Mouse (Mus musculus) liver, embryonic 18 days (tissue): ENCODE measurements around the gene Klk5. TPM values are rescaled to one million over a fixed set of nuclear protein-coding genes. Genes with fewer than 3 reads are reported as not detected.

ENCODE experiments used
- polyA plus RNA-seq: library from polyadenylated mRNA; depleted of rRNA; stranded (reverse); fragments of >200 nt; gene quantifications from 2 replicates; pipeline ENCODE4 v1.2.3, GENCODE M21; 2012; rRNA removed

The Klk5 gene
- polyA plus RNA-seq = not detected in 2 replicates

GRCm38 (mm10) chr7:43841701-43842100 lies at the start of gene Klk5:
TSS of gene Klk5 (plus strand) at chr7:43841971.

GRCm38 (mm10) chr7:43797333-43797769 lies 44.4 kb upstream of the Klk5 start, which contains the start of gene Klk8:
TSS of gene Klk8 (plus strand) at chr7:43797577.

GRCm38 (mm10) chr7:43810994-43811393 lies 30.8 kb upstream of the Klk5 start, which contains the start of gene Klk7:
TSS of gene Klk7 (plus strand) at chr7:43811294.

GRCm38 (mm10) chr7:43824199-43824598 lies 17.6 kb upstream of the Klk5 start, which contains the start of gene Klk6:
TSS of gene Klk6 (plus strand) at chr7:43824499.

GRCm38 (mm10) chr7:43880912-43881311 lies 39.1 kb downstream of the Klk5 start, which contains the start of gene Klk4:
TSS of gene Klk4 (plus strand) at chr7:43881160.

Other genes with a start within 250 kb of the Klk5 start
- 0.02 TPM in 1 of 2 replicates, not detected in the other for gene Zfp819, start 234.8 kb upstream of the Klk5 start, polyA plus RNA-seq
- 0.02 TPM in 1 of 2 replicates, not detected in the other for gene Ceacam18, start 207.3 kb upstream of the Klk5 start, polyA plus RNA-seq
- 5.9 and 8.5 TPM in 2 replicates for gene Siglece, start 181.8 kb upstream of the Klk5 start, polyA plus RNA-seq
- 2.6 and 2.8 TPM in 2 replicates for gene Ctu1, start 170.0 kb upstream of the Klk5 start, polyA plus RNA-seq
- 0.02 TPM in 1 of 2 replicates, not detected in the other for gene Klk14, start 151.6 kb upstream of the Klk5 start, polyA plus RNA-seq
- not detected in 2 replicates for gene Klk13, start 129.4 kb upstream of the Klk5 start, polyA plus RNA-seq
- not detected in 2 replicates for gene Klk12, start 73.1 kb upstream of the Klk5 start, polyA plus RNA-seq
- gene Klk11, start 67.4 kb upstream of the Klk5 start, polyA plus RNA-seq = not detected in 2 replicates
- gene Klk10, start 60.9 kb upstream of the Klk5 start, polyA plus RNA-seq = 0.02 and 0.07 TPM in 2 replicates
- gene Klk9, start 50.1 kb upstream of the Klk5 start, polyA plus RNA-seq = not detected in 2 replicates
- gene Klk8, start 44.4 kb upstream of the Klk5 start, polyA plus RNA-seq = 3.3 and 3.8 TPM in 2 replicates
- gene Klk7, start 30.7 kb upstream of the Klk5 start, polyA plus RNA-seq = not detected in 2 replicates
- not detected in 2 replicates for gene Klk6, start 17.5 kb upstream of the Klk5 start, polyA plus RNA-seq
- not detected in 2 replicates for gene Klk4, start 39.2 kb downstream of the Klk5 start, polyA plus RNA-seq
- not detected in 2 replicates for gene Klk15, start 91.8 kb downstream of the Klk5 start, polyA plus RNA-seq
- not detected in 2 replicates for gene Klk1b8, start 108.7 kb downstream of the Klk5 start, polyA plus RNA-seq
- not detected in 2 replicates for gene Klk1b1, start 124.8 kb downstream of the Klk5 start, polyA plus RNA-seq
- gene Klk1b9, start 134.1 kb downstream of the Klk5 start, polyA plus RNA-seq = not detected in 2 replicates
- not detected in 2 replicates for gene Klk1b11, start 153.9 kb downstream of the Klk5 start, polyA plus RNA-seq
- not detected in 2 replicates for gene Klk1b26, start 170.2 kb downstream of the Klk5 start, polyA plus RNA-seq
- 0.07 and 0.10 TPM in 2 replicates for gene Klk1b27, start 210.3 kb downstream of the Klk5 start, polyA plus RNA-seq